Mouse (Mus musculus) heart, embryonic 13.5 days (tissue): ENCODE measurements around the gene Usp3. TPM values are rescaled to one million over a fixed set of nuclear protein-coding genes. Genes with fewer than 3 reads are reported as not detected.

Source experiments
- ATAC-seq: fragments of 200-750 bp; cut with Nextera tagmentation; 2 replicates; pipeline ENCODE4 v1.8.0; 2017; ENCODE audit warnings: moderate TSS enrichment; ENCODE audit not compliant: insufficient number of reproducible peaks, low FRiP score, low TSS enrichment; ENCODE audit errors: extremely low read depth
- H3K27ac ChIP-seq: fragments of 300-500 bp; sonication (generic); replicated peaks from 2 replicates; pipeline ENCODE4 v1.5.1; 2015; ENCODE audit warnings: moderate library complexity, mild to moderate bottlenecking, inconsistent platforms
- H3K27me3 ChIP-seq: fragments of 300-500 bp; sonication (generic); replicated peaks from 2 replicates; pipeline ENCODE4 v1.6.1; 2015; ENCODE audit warnings: mild to moderate bottlenecking, inconsistent platforms
- H3K36me3 ChIP-seq: fragments of 300-500 bp; sonication (generic); 2 replicates; pipeline ENCODE4 v1.6.1; 2015; ENCODE audit warnings: mild to moderate bottlenecking, inconsistent platforms
- H3K4me1 ChIP-seq: fragments of 300-500 bp; sonication (generic); 2 replicates; pipeline ENCODE4 v1.6.1; 2015; ENCODE audit warnings: inconsistent platforms
- H3K4me2 ChIP-seq: fragments of 300-500 bp; sonication (generic); 2 replicates; pipeline ENCODE4 v1.6.1; 2015; ENCODE audit warnings: inconsistent platforms, mild to moderate bottlenecking, moderate library complexity
- H3K4me3 ChIP-seq: fragments of 300-500 bp; sonication (generic); 2 replicates; pipeline ENCODE4 v1.5.1; 2015; ENCODE audit warnings: moderate library complexity, mild to moderate bottlenecking, inconsistent platforms
- H3K9ac ChIP-seq: fragments of 300-500 bp; sonication (generic); 2 replicates; pipeline ENCODE4 v1.6.1; 2015; ENCODE audit warnings: inconsistent platforms, mild to moderate bottlenecking, moderate library complexity
- H3K9me3 ChIP-seq: fragments of 300-500 bp; sonication (generic); 2 replicates; pipeline ENCODE4 v1.6.1; 2016; ENCODE audit warnings: inconsistent platforms
- WGBS: fragments of 180-500 bp; shearing (Covaris S2); methylation state at CpG from one replicate; pipeline ENCODE4 v1.1.7; 2015; ENCODE audit warnings: mixed read lengths; 5-methylcytosine and 5-hydroxymethylcytosine counted together
- polyA plus RNA-seq: library from polyadenylated mRNA; unstranded; fragments of >200 nt; fragmentation: Nextera tagmentation; extraction: Ambion mirVana; gene quantifications from 2 replicates; pipeline ENCODE4 v1.2.1, GENCODE M21; 2015

Usp3 gene
- polyA plus RNA-seq, 1 experiment from 2014 or later = 39.1 TPM

DNA sequence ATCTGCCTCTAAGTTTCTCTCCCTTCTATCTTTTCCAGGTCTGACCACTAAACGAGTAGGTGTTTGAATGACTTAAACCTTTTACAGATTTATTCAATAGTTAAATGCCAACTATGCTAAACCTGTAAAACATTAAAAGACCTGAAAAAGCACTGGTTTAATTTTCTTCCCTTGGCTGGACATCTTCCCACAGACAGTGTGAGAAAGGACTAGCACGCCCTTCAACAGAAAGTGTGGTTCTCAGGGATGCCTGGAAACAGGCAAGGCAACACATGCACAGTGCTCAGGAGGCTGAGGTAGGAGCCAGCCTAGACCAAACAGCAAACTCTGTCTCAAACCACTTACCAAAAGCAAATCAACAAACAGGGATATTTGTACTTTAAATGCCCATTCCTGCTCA lies 31.4 kb downstream of the Usp3 start:
- no peak for ATAC-seq
- 88% methylated on average over 2 of the region's 2 CpGs for WGBS
- Histone ChIP-seq H3K4me1 (peaks cover 30% of the 10 kb centered on the region), H3K36me3 (no peaks in the 10 kb centered on the region), H3K27me3 (no peaks in the 10 kb centered on the region), H3K4me3 (no peak overlapping the region), H3K27ac (no peak overlapping the region), H3K9ac (no peak overlapping the region), H3K4me2 (no peak overlapping the region), H3K9me3 (no peaks in the 10 kb centered on the region)

- 78% methylated on average over 1 of the region's 1 CpGs for WGBS
- ATAC-seq = no peak
Measured at GRCm38 (mm10) chr9:66560728-66561127, 32.2 kb downstream of the Usp3 start.

GRCm38 (mm10) chr9:66560295-66560694 lies 32.6 kb downstream of the Usp3 start:
- Histone ChIP-seq H3K9me3 (no peaks in the 10 kb centered on the region), H3K9ac (no peak overlapping the region), H3K4me2 (no peak overlapping the region), H3K27me3 (no peaks in the 10 kb centered on the region), H3K4me1 (peaks cover 30% of the 10 kb centered on the region), H3K36me3 (peaks cover 5% of the 10 kb centered on the region; the same call in 1 of the 2 replicates), H3K4me3 (no peak overlapping the region), H3K27ac (no peak overlapping the region; the same call in 1 of the 2 replicates)
- WGBS = 8% methylated on average over 2 of the region's 2 CpGs
- ATAC-seq = no peak

More at GRCm38 (mm10) chr9:66560728-66561127, 32.2 kb downstream of the Usp3 start:
- Histone ChIP-seq H3K36me3 (peaks cover 3% of the 10 kb centered on the region; the same call in 1 of the 2 replicates), H3K9ac (no peak overlapping the region), H3K27ac (no peak overlapping the region), H3K4me1 (peaks cover 30% of the 10 kb centered on the region), H3K9me3 (no peaks in the 10 kb centered on the region), H3K27me3 (no peaks in the 10 kb centered on the region), H3K4me2 (no peak overlapping the region), H3K4me3 (no peak overlapping the region)

DNA sequence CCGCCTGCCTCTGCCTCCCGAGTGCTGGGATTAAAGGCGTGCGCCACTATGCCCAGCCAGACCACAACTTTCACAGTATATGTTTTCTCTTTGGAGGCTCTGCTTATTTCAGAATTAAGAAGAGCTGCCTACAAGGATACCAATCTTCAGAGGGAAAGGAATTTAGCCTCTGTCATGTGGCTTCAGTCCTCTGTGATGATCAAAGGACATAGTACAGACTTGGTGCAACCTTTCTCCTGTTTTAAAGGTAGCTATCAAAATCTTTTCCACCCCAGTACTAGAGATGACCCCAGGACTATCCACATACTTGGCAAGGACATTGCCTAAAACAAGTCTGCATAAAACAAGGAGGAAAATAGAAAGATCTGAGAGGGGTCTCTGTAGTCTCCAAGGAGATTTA lies 34.0 kb downstream of the Usp3 start:
- Histone ChIP-seq H3K9ac (no peak overlapping the region), H3K4me3 (no peak overlapping the region), H3K9me3 (no peaks in the 10 kb centered on the region), H3K27ac (peak overlapping the region; percentile 70), H3K4me1 (peaks cover 26% of the 10 kb centered on the region), H3K4me2 (no peak overlapping the region), H3K36me3 (peaks cover 15% of the 10 kb centered on the region; the same call in 1 of the 2 replicates), H3K27me3 (no peaks in the 10 kb centered on the region)
- no peak for ATAC-seq
- 94% methylated on average over 4 of the region's 4 CpGs for whole genome bisulfite sequencing

- peaks cover 88% of the 10 kb centered on the region for H3K36me3 ChIP-seq
- no peaks in the 10 kb centered on the region for H3K27me3 ChIP-seq
- ATAC-seq = no peak
- no peak overlapping the region for H3K4me2 ChIP-seq
- no peaks in the 10 kb centered on the region for H3K4me1 ChIP-seq
- 85% methylated on average over 4 of the region's 4 CpGs for WGBS
- no peak overlapping the region for H3K9ac ChIP-seq
- H3K4me3 ChIP-seq = no peak overlapping the region
- H3K9me3 ChIP-seq = no peaks in the 10 kb centered on the region
- H3K27ac ChIP-seq = no peak overlapping the region
Measured at GRCm38 (mm10) chr9:66542785-66543184, 50.2 kb downstream of the Usp3 start.

- H3K36me3 ChIP-seq = peaks cover 94% of the 10 kb centered on the region
- no peak overlapping the region for H3K27ac ChIP-seq
- ATAC-seq = no peak
- H3K4me3 ChIP-seq = no peak overlapping the region
- no peaks in the 10 kb centered on the region for H3K9me3 ChIP-seq
- no peaks in the 10 kb centered on the region for H3K4me1 ChIP-seq
- WGBS = 91% methylated on average over 3 of the region's 3 CpGs
- no peak overlapping the region for H3K9ac ChIP-seq
- H3K27me3 ChIP-seq = no peaks in the 10 kb centered on the region
- H3K4me2 ChIP-seq = no peak overlapping the region
Measured at GRCm38 (mm10) chr9:66521595-66521994, 71.3 kb downstream of the Usp3 start.

GRCm38 (mm10) chr9:66520299-66520698 lies 72.6 kb downstream of the Usp3 start:
- no peak overlapping the region for H3K4me3 ChIP-seq
- WGBS = 89% methylated on average over 4 of the region's 4 CpGs
- no peak overlapping the region for H3K4me2 ChIP-seq
- no peak for ATAC-seq
- no peaks in the 10 kb centered on the region for H3K27me3 ChIP-seq
- H3K36me3 ChIP-seq = peaks cover 92% of the 10 kb centered on the region
- H3K27ac ChIP-seq = no peak overlapping the region
- H3K9me3 ChIP-seq = no peaks in the 10 kb centered on the region
- peaks cover 10% of the 10 kb centered on the region for H3K4me1 ChIP-seq
- H3K9ac ChIP-seq = no peak overlapping the region

GRCm38 (mm10) chr9:66518901-66519300 lies 74.0 kb downstream of the Usp3 start:
- Histone ChIP-seq H3K4me3 (no peak overlapping the region), H3K27me3 (no peaks in the 10 kb centered on the region), H3K36me3 (peaks cover 84% of the 10 kb centered on the region), H3K9ac (no peak overlapping the region), H3K27ac (no peak overlapping the region; the same call in 1 of the 2 replicates), H3K4me1 (peaks cover 24% of the 10 kb centered on the region), H3K9me3 (no peaks in the 10 kb centered on the region), H3K4me2 (no peak overlapping the region)
- no peak for ATAC-seq
- whole genome bisulfite sequencing = 77% methylated on average over 5 of the region's 5 CpGs

GRCm38 (mm10) chr9:66518251-66518650 lies 74.7 kb downstream of the Usp3 start:
- no peak for ATAC-seq
- WGBS = 89% methylated on average over 5 of the region's 5 CpGs

GRCm38 (mm10) chr9:66517746-66518145 lies 75.2 kb downstream of the Usp3 start:
- Histone ChIP-seq H3K27ac (no peak overlapping the region), H3K9ac (no peak overlapping the region), H3K27me3 (no peaks in the 10 kb centered on the region), H3K4me3 (no peak overlapping the region), H3K36me3 (peaks cover 75% of the 10 kb centered on the region), H3K4me2 (no peak overlapping the region), H3K4me1 (peaks cover 28% of the 10 kb centered on the region), H3K9me3 (no peaks in the 10 kb centered on the region)
- no peak for ATAC-seq
- 83% methylated on average over 10 of the region's 10 CpGs for WGBS

More at GRCm38 (mm10) chr9:66518251-66518650, 74.7 kb downstream of the Usp3 start:
- Histone ChIP-seq H3K27me3 (no peaks in the 10 kb centered on the region), H3K4me1 (peaks cover 24% of the 10 kb centered on the region), H3K9ac (no peak overlapping the region), H3K4me3 (no peak overlapping the region), H3K36me3 (peaks cover 80% of the 10 kb centered on the region), H3K9me3 (no peaks in the 10 kb centered on the region), H3K4me2 (no peak overlapping the region), H3K27ac (no peak overlapping the region; the same call in 1 of the 2 replicates)

DNA sequence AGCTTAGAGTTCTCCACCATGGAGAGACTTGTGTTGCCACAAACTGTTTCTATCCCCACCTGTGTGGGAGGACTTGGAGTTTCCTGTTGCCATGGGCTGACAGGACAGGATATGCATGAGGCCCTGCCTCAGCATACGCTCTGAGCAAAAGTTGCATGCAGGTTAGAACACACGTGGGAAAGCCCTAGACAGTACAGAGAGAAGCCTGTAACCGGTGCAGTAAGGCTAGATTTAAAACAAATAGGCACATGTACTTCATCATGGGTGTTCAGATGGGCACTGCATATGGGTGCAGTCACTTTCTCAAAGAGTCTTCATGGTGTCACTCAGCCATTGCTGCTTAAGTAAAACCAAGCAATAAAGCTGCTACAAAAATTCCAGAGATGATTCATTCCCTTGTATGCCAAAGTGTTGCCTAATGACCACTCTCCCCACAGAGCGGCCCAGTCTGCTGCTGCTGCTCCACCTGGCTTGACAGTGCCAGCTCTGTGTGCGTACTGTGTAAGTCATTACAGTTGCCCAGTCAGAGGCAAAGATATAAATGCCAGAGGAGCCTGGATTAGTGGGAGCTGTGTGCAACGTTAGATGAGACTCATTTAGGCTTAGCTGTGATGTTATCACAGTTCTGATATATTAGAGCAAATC lies 76.5 kb downstream of the Usp3 start:
- peaks cover 63% of the 10 kb centered on the region for H3K36me3 ChIP-seq
- 83% methylated on average over 6 of the region's 6 CpGs for WGBS

GRCm38 (mm10) chr9:66515680-66516210 lies 77.2 kb downstream of the Usp3 start:
- WGBS = 90% methylated on average over 10 of the region's 10 CpGs
- Histone ChIP-seq H3K4me2 (no peak overlapping the region), H3K9me3 (no peaks in the 10 kb centered on the region), H3K36me3 (peaks cover 57% of the 10 kb centered on the region), H3K27ac (peak overlapping the region; percentile 95), H3K9ac (no peak overlapping the region), H3K27me3 (no peaks in the 10 kb centered on the region), H3K4me3 (no peak overlapping the region), H3K4me1 (peaks cover 38% of the 10 kb centered on the region)
- no peak for ATAC-seq

More for the DNA sequence above, 76.5 kb downstream of the Usp3 start:
- Histone ChIP-seq H3K4me3 (no peak overlapping the region), H3K27me3 (no peaks in the 10 kb centered on the region), H3K9me3 (no peaks in the 10 kb centered on the region), H3K9ac (no peak overlapping the region), H3K4me2 (no peak overlapping the region), H3K27ac (peak overlapping the region; percentile 95; the same call in 1 of the 2 replicates), H3K4me1 (peaks cover 32% of the 10 kb centered on the region)
- ATAC-seq = no peak
